Mouse (Mus musculus): ENCODE results near the gene Zic2.
"Not testable (repeated sequence)": the region's sequence is repeated elsewhere in the genome, so short reads cannot be mapped to it uniquely, and the experiment has no call there.

The Zic2 gene

DNA sequence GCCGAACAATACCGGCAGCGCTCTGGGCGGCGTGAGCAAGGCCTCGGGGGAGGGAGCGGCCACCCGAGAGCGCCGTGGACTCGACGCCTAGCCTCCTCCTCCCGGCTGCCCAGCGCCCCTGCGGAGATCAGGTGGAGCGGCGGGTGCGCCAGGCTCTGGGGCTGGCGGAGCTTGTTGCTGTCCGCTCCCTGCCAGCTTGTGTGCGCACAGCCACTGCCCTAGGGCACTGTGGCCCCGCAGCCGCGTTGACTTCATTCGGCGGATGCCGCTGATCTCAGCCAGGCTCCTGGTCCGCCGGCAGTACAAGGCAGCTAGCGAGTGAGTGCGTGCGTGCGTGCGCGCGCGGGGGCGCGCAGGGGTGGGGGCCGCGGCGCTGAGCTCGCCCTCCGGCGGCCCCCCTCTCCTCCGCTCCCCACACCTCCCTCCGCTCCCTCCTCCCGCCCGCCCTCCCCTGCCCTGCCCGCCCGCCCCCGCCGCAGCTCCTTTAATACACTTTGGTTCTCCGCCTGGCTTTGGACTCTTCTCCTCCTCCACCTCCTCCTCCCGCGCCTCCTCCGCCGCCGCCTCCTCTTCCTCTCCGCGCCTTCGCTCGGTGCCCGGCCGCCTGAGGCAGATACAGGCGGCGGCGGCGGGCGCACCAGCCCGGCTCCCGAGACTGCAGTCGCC lies at the start of gene Zic2:
Zic2 (plus strand) TSS at position 545 of the 666 bp plus-strand sequence.
- no peak for DNase-seq

DNA sequence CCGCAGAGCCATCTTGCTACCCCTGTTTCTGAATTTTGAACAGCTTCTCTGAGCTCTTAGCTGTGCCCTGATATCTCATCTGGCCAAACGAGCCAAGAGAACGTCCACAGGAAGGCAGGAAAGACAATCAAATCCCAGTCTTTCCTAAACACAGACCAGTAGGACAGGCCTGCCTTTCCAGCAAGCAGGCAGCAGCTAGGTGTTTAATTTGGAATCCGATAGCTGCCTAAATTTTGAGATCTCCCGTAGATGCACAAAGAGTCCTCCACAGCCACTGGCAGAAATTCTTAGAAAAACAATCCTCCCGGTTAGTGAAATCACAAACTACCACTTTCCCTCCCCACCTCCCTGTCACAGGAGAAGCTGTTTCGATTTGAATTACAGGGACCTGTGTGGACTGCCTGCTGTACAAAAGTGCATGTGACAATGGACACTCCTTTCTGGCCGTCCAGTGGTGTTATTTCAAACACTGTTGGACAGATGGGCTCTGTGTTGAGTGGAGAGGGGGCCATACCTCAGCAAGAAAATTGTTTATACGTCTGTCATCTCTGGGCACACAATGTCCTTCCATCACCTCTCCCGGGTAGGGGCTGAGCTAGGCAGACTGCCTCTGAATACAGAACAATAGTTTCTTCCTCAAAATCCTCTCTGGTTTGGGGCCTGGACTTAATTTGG lies 48.6 kb upstream of the Zic2 start:
- DNase-seq = no peak

DNA sequence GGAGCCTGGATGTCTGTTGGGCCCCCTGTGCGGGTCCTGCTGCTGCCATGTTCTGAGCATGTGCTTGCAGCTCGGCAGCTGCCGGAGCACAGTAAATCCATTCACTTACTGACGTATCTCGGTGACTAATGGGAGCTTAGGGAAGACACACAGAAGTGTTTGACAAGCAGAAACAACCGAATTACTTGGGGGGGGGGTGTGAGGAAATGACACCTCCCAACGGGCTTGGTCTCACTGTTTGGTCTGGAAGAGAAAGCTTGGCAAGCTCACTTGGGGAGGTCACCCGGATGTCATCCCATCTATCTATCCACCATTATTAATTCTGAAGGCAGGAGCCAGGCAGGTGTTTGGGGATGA lies 48.1 kb upstream of the Zic2 start:
- no peak for DNase-seq

DNA sequence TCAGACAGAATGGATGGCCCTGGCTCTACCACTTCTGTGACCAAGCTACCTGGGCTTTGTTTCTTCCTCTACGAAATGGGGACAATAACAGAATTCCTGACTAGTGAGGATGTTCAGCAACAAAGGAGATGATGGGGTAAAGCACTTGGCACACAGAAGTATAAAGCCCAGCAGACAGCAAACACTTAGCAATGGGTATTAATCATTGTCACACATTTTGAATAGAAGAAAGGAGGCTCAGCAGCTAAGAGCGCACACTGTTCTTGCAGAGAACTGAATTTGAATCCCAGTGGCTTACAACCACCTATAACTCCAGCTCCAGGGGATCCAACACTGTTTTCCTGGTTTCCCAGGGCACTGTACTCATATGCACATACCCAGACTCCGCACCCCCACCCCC lies 47.6 kb upstream of the Zic2 start:
- no peak for DNase-seq

DNA sequence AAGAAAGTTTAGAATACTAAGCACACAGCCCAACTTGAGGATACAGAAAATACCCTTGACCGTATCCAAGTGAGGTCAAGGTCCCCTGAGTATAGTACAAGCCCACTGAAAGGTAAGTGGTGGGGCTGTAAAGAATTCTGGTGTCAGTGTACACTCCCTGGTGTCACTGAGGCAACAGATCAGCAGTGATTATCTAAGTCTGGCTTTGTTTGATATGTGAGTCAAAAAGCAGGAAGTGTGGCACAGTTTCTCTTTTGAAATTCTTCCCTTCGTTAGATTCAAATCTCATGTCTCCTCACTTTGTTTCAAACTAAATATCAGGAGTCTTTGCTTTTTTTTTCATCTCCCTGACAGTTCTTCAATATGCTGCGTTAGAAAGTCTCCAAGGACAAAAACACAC lies 42.7 kb upstream of the Zic2 start:
- DNase-seq = no peak

DNA sequence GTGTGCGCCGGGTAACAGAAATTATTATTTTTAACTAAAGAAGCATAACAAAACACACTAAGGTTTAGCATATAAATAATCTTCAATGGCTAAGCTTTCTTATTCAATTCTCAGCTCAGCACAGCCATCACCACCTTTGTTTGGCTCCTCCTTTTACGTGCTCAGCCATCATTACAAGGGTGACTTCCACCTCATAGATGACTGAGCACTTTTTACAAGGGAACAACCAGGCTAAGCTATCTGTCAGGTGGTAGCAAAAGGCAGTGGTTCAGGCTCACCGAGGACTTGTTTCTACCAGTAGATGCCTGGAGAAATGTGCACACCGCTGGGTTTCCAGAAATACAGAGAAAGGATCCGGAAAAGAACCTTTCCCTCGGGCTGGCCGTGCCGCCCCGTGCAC lies 41.2 kb upstream of the Zic2 start:
- DNase-seq = no peak

DNA sequence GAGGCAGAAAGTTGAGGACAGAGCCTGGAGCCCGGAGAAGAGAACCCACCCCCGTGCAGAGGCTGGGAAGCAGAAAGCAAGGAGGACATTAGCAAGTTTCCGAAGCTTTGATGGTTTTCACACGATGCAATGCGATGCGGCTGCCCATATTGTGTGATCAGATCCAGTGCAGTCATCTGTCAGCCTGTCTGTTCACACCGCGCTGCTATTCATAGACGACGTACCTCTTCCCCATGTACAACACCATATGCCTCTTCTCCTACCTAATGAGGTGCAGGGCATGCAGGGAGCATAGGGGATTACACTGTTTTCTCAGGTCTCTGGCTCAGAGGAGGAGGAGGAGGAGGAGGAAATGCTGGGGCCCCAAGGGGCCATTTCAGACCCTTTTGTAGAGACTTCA lies 38.4 kb upstream of the Zic2 start:
- DNase-seq = no peak

DNA sequence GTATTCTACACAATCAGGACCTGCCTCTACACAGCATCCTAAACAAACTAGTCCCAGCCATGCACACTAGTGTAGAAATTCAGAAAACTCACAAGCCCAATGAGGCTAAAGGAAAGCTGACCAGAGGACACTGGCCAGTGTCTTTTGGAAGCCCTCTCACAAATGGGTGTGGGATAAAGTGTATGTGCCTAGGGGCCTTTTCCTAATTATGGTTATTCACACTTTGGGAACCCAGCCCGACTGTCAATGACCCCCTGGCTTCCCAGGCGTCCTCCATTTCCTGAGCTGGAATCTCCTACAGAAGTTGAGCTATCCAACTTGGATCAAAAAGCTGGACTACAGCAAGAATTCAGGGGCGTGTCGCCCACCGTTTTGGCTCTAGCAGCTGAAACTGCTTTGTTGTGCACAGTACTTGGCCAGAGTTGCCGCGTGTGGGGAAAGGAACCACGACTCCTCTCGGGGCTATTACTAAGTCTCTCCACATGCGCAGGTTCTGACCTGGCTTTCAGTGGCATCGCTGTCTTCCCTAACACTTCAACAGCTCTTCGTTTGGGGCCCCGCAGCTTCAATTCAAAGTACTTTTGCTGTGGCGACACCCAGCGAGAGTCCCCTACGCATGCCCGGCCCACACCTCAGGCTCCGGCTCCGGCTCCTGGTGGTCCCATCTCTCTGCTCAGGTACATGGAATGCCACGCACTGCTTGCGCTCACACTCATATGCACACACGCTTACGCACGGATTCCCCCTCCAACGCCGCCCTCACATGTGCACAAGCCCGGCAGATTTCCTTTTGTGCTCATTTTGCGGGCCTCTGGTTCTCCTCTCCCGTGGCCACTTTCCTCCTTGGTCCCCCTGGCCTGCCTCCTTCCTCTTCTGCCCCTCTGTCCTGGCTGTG lies 25.4 kb upstream of the Zic2 start:
- no peak for DNase-seq

DNA sequence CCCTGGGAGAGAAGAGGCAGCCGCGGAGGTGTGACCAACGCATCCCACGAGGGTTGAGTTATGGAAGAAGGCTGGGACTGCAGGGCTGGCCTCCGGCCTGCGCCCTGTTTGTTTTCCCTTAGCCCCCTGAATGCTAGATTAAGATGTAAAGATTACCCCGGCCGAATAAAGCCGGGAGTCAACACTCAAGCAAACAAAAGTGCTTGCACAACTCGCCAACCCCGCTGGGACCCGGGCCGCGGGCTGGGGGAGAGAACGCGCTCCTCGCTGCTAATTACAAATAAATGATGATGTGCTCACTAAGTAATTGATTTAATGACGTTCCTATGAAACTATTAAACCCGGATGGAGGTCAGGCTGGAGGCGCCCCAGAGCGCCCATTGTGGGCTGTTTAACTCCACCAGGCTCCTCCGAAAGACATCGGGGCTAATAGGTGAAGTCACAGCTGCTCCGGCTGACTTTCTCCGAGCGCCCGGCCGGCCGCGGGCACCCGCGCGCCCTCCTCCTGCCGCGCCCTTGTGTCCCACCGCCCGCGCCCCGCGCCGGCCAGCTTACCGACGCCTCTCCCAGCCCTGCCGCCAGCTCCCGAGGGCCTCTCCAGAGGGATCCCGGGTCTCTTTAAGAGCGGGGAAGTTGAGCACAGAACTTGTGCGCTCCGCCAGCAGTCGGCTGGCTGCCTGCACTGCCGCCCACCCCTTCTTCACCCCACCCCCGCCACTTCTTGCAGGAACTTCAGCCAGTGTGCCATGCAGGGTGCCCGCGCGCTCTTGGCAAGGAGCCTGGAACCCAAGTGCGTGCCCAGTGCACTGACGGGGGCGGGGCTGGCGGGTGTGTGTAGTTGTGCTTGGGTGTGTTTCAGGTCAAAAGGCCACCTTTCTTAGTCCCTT lies 24.5 kb upstream of the Zic2 start, which contains the start of gene Gm5089:
Gm5089 (minus strand) TSS at position 620 of the 887 bp plus-strand sequence.
- DNase-seq = peak; percentile 35

DNA sequence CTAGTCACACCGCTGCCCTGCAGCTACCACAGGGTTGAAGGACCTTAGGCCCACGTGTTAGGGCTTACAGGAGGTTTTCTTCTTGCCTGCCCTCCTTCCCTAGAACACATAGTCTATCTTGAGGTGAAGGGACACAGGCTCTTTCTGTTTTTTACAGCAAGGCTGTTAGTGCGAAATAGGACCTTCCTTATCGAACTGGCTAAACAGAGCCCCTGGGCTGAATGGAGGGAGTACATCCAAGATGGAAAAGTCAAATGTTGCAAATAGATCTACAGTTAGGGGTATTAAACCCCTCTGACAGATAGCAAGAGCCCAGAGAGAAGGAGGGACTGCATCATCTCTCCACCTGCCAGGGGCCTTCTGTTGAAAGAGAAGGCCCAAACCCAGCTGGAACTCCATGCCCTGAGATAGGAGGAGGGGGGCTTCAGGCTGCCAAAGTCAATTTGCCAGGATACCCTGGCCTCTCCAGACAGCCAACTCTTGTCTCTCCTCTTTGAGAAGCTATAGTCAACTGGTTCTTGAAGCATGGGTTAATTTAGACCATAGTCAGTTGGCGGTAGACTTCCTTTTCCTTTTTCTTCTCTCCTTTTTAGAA lies 23.6 kb upstream of the Zic2 start:
- no peak for DNase-seq

DNA sequence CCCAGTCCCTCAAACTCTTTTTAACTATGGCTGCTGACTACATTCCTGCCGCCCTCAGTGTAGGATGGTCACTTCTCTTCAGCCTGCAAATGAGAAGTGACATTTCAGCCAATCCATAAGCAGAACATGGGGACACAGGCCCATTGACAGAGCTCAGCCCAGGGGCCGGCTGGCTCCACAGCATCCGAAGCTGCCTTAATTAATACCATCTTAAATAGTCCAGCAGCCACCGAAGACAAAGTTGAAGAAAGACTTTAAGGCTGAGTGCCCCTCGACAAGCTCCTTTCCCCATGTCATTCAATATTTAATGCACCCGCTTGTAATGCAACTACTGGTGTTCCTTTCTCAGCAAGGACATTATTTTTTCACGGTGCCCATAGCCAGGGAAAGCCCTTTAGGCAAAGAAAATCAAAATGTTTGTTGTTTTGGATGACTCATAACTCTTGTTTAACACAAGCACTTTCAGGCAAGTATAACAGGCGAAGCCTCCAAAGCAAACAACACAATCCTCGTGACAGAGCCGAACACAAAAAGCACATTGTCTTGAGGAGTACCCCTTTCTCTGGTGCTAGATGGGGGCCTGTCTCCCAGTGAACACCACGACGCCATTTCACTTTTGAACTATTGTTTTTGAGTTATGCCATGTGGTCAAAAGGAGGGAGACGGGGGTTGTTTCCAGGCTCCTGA lies 22.4 kb upstream of the Zic2 start:
- DNase-seq = no peak

DNA sequence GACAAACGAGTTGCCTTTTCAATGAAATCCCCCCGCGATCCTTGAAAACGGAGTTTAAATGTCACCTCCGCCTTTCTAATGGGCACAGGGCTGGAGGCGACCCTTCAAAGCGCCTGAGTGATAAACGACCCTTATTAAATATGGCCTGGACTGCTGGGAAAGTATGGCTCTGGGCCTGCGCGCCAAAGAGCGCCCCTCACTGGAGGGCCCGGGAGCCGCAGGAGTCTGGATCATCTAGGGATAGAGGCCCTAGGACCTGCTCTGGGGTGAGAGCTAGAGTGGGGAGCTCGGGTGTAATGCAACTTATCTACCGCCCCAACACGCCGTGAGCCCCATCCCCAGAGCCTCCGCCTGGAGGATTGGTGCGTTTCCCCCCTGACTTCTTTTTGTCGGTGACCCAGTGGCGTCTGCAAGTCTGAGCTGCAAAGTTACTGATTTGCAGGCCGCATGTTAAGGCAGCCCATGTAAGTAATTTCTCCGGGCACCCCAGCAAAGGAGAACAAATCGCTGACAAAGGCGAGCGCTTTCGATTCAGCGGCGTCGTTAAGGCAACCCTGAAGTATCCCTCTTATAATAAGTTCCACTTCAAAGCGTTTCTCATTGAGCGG lies 21.7 kb upstream of the Zic2 start:
- DNase-seq = no peak

DNA sequence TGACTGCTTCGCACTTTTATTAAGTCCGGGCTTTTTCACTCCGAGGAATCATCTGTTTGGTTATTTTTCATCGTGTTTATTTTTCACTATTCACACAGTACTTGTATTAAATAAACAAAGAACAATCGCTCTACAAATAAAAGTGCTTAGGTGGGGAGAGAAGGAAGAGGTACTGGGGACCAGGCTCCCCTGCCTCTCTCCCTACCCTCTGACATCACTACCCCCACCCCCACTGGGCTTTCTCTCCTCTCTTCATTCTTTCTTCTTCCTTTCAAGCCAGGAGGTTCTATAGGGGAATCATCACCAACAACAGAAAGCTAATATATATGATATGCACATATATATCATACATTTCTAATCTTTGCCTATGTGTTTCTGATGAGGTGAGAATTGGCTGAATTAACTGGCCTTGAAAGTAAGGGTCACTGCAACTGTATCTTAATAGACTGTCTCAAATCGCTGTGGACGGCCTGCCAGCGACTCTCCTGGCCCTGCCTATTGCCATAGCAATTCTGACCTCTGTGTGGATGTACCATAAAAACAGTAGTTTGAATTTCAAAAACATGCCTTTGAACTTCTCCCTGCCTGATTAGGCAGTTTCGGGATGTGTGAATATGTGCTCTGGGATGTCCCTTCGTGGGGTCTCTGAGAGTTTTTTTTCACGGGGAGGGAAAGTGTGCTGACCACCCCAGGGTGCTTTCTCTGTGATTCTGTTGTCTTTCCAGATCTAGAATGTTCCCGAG lies 21.1 kb upstream of the Zic2 start:
- no peak for DNase-seq

DNA sequence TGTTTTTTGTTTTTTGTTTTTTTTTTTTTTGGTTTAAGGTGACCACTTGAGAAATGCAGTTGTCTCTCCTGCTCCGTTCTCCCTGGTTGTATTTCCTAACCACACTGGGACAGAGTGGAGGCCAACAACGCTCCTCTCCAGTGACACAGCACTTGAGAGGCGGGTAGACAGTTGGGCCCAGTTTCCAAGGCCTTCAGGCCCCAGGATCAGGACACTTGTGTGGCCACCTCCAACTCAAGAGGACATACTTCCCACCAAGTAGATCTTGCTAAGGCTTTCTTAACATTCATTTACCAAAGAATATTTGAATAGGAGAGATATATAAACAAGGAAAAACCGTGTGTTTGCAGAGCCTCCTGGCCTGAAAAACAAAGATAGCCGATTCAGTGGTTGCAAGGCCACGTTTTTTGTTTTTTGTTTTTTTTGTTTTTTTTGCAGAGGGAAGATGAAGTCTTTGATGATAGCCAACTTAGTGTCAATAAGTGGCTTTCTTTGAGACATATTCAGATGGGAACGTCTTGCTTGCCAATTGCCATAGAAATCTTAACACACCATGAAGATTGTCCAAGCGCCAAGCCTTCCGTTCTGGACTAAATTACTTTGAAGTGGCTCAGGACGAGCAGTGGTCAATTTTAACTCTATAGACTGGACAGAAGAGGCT lies 20.2 kb upstream of the Zic2 start:
- no peak for DNase-seq

DNA sequence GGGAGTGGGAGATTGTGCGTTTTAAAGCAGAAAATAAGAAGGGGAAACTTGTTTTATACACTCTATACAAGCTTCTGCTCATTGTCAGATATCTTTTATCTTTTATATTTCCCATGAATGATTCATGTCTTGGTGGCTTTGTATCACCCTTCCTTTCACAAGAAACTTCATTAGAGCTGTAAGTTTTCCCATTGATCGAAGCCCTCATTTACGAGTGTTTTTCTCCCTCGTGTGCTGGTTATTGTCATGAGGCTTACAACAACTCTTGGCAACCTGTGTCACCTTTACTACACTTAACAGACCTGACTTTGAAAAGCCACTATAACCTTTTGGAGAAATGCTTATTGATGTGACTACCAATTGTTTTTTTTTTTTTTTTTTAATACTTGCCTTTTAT lies 19.7 kb upstream of the Zic2 start:
- DNase-seq = no peak

DNA sequence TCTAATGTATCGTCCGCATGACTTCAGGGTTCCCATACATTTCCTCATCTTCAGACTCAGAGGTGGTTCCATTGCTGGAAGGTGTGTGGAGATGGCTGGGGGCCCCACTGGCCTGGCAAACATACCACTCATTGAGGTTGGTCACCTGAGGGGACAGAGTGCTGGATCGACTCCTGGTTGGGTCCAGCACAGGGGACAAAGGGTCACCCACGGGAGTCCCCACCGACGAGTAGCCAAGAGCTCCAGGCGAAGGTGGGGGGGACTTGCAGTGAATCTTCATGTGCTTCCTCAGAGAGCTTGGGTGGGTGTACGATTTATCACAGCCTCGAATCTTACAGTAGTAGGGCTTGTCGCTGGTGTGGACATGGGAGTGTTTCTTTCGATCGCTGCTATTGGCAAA lies 15.9 kb upstream of the Zic2 start:
- DNase-seq = not testable (repeated sequence)

DNA sequence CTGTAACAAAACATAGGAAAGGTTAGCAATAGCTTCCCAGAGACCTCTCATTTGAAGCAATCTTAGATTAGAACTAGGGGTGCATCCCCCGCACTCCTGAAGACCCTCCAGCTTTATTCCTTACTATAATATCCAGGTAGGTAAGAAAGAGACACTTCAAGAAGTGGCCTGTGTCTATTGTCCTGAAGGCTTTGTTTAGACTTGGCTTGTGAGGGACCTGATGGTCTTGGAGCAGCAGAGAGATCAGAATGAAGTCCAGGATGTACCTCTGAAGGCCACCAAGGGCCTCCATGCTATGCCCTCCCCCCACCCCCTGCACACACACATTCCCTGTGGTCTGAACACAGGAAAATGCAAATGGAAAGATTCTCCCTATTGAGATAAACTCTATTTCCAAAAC lies 15.5 kb upstream of the Zic2 start:
- no peak for DNase-seq

DNA sequence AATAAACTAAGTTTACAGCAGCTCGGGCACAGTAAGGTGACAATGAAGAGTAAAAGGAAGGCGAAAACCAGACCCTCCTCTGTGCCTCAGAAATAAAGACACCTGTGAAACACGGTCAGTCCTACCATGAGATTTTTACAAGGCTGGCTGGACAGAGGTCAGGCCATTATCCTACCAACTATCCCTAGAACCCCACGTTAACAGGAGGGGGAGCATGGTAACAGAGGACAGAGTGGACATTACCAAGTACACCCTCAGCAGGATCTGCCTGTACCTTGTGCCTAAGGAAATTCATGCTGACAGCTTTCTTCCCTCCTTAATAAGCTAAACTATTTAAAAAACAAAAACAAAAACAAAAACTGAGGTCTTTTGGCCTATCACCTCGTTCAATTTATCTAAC lies 15.0 kb upstream of the Zic2 start:
- no peak for DNase-seq

DNA sequence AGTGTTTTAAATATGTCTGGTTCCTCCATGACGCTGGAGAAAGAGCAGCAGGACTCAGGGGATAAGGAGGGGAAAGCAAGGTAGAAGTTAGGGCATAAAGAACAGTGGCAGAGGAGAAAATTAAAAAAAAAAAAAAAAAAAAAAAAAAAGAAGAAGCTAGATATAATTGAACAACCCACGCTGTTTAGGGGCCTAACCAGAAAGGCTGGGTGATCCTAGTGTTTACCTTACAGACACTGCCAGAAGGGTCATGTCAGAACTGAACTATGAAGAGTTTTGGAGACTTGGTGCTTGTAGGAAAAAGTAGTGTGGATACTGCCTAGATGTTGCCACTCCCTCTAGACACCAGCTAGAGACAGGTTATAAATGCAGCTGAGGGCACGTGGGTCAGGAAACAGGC lies 13.7 kb upstream of the Zic2 start:
- DNase-seq = no peak

DNA sequence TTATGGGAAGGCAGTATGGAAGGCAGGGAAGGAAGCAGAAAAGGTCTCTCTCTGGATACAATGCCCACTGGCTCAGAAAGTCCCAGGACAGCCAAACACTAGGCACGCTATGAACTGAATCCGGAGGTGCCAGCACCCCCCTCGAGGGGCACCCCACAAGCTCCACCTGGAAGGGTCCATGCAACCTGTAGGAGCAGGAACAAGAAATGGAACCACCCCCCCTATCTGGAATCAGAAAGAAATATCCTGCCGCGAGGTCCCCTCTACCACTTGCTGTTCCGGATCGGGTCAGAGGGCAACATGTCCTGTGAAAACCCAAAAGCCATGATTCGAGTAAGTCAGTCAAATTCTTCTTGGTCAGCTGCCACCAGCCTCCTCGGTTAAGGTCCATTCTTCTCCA lies 13.3 kb upstream of the Zic2 start:
- DNase-seq = no peak
